Mouse (Mus musculus): ENCODE data around the gene Washc4. TPM values are rescaled to one million over a fixed set of nuclear protein-coding genes. Genes with fewer than 3 reads are reported as not detected.

The Washc4 gene
- polyA plus RNA-seq, 1 experiment: 4.0 TPM

DNA sequence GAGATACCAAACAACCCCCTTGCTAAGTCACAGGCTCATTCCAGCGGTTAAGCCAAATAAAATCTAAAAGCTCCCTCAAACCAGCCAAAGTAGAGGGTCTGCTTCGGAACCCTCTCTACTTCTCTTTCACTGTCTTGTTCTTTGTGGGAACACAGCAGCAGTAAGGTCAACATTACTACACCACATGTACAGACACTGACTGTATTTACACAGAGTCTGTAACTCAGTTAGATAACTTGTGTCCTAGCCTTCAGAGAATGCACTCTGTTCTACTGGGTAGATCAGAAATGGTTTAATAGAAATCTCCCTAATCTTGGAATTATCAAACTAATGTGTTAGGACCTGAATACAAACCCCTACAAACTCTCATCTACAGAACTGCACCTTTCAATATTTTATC, 92.6 kb downstream of the Washc4 start:
- Histone ChIP-seq H3K27me3 (replicated peaks; ENCODE audit: control insufficient read depth, insufficient read depth, low read length) (no peaks in the 10 kb centered on the region), H3K36me3 (ENCODE audit: control insufficient read depth, insufficient read depth, low read length) (no peaks in the 10 kb centered on the region), H3K4me3 (ENCODE audit: insufficient read depth, low read depth, low read length) (no peak overlapping the region), H3K27ac (ENCODE audit: insufficient read depth, low read depth, low read length) (no peak overlapping the region), H3K4me1 (ENCODE audit: control insufficient read depth, insufficient read depth, low read length) (0 out of 2 replicates have a peak, but pooled peaks cover 2% of the 10 kb centered on the region)
- WGBS: 96% methylated on average over 2 of the region's 2 CpGs
- no peak for DNase-seq
- TF ChIP-seq POLR2A (IDR thresholded peaks at IDR 0.05; ENCODE audit: low read depth, low read length): no peak
- no peak for TF ChIP-seq CTCF (conservative IDR thresholded peaks at IDR 0.05; ENCODE audit: insufficient read depth, insufficient read length, low read depth, low read length)

DNA sequence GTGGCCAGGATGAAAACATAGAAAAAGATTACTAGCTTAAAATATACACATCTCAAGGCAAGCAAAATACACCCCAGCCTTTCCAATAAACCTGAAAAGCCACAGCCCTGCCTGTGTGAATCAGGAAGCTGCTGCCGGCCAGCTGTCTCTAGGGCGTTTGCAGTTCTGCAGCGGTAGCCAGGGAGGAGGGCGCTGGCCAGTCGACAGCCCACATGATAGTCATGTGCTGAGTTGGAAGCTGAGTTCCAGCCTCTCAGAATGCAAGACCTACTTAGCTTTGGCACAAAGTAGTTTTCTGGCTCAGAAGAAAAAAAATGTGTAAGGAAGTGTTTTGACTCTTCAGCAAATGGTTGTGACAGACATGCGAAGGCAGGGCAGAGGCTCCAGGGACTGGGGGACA, 93.7 kb downstream of the Washc4 start:
- Histone ChIP-seq H3K36me3 (ENCODE audit: control insufficient read depth, insufficient read depth, low read length) (no peaks in the 10 kb centered on the region), H3K27ac (ENCODE audit: insufficient read depth, low read depth, low read length) (0 out of 2 replicates have a peak overlapping the region, but pooled peaks have one; percentile 56), H3K4me3 (ENCODE audit: insufficient read depth, low read depth, low read length) (no peak overlapping the region), H3K4me1 (ENCODE audit: control insufficient read depth, insufficient read depth, low read length) (0 out of 2 replicates have a peak, but pooled peaks cover 2% of the 10 kb centered on the region), H3K27me3 (replicated peaks; ENCODE audit: control insufficient read depth, insufficient read depth, low read length) (no peaks in the 10 kb centered on the region)
- peak; percentile 93 for DNase-seq
- 10% methylated on average over 6 of the region's 6 CpGs for WGBS
- TF ChIP-seq POLR2A (IDR thresholded peaks at IDR 0.05; ENCODE audit: low read depth, low read length) (no peak), CTCF (conservative IDR thresholded peaks at IDR 0.05; ENCODE audit: insufficient read depth, insufficient read length, low read depth, low read length) (0 out of 2 replicates have a peak, but pooled peaks have one; percentile 1)

DNA sequence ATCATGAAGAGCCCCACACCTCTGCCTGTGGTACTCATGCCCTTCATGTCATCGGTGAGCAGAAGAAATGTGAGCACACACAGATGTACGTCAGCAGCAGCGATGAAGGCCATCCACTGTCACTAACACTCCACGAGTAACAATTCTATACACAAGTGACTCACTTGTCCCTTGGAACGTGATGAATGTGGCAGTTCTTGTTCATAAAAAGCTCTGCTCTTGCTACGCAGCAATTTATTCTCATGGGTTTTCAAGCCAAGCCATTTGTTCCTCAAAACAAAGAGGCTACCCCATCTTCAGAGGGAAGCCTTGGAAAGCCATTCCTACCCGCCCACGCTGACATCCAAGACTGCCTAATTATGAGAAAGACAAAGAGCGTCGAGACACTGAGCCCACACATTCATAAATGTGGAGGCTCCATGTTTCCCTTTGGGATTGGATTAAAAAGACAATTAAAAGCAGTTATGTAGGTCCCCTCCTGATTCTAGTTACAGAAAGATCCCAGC, 96.4 kb downstream of the Washc4 start:
- no peak for TF ChIP-seq CTCF (conservative IDR thresholded peaks at IDR 0.05; ENCODE audit: insufficient read depth, insufficient read length, low read depth, low read length)
- no peak for TF ChIP-seq POLR2A (IDR thresholded peaks at IDR 0.05; ENCODE audit: low read depth, low read length)
- DNase-seq: no peak
- Histone ChIP-seq H3K36me3 (ENCODE audit: control insufficient read depth, insufficient read depth, low read length) (no peaks in the 10 kb centered on the region), H3K4me3 (ENCODE audit: insufficient read depth, low read depth, low read length) (no peak overlapping the region), H3K27me3 (replicated peaks; ENCODE audit: control insufficient read depth, insufficient read depth, low read length) (no peaks in the 10 kb centered on the region), H3K27ac (ENCODE audit: insufficient read depth, low read depth, low read length) (no peak overlapping the region), H3K4me1 (ENCODE audit: control insufficient read depth, insufficient read depth, low read length) (0 out of 2 replicates have a peak, but pooled peaks cover 2% of the 10 kb centered on the region)
- WGBS: 80% methylated on average over 10 of the region's 10 CpGs

DNA sequence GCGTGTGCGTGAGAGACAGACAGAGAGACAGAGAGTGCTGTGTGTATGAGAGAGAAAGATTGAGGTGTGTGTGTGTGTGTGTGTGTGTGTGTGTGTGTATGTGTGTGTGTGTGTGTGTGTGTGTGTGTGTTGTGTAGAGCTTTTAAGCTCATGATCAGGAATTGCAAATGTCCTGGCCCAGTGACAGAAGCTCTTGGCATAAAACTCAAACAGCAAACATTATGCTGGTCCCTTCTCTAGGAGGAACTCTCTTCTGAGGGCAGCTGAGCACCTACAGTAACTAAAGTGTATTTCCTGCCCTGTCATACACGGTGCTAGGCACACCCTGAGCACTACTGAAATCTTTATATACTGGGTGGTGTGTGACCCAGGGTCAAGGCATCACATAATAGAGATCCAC, 98.1 kb downstream of the Washc4 start:
- 78% methylated on average over 3 of the region's 3 CpGs for WGBS
- no peak for DNase-seq
- H3K4me3 ChIP-seq (ENCODE audit: insufficient read depth, low read depth, low read length): no peak overlapping the region
- H3K36me3 ChIP-seq (ENCODE audit: control insufficient read depth, insufficient read depth, low read length): no peaks in the 10 kb centered on the region
- H3K27me3 ChIP-seq (replicated peaks; ENCODE audit: control insufficient read depth, insufficient read depth, low read length): no peaks in the 10 kb centered on the region
- H3K27ac ChIP-seq (ENCODE audit: insufficient read depth, low read depth, low read length): no peak overlapping the region
- TF ChIP-seq CTCF (conservative IDR thresholded peaks at IDR 0.05; ENCODE audit: insufficient read depth, insufficient read length, low read depth, low read length): no peak
- TF ChIP-seq POLR2A (IDR thresholded peaks at IDR 0.05; ENCODE audit: low read depth, low read length): no peak
- 0 out of 2 replicates have a peak, but pooled peaks cover 2% of the 10 kb centered on the region for H3K4me1 ChIP-seq (ENCODE audit: control insufficient read depth, insufficient read depth, low read length)

DNA sequence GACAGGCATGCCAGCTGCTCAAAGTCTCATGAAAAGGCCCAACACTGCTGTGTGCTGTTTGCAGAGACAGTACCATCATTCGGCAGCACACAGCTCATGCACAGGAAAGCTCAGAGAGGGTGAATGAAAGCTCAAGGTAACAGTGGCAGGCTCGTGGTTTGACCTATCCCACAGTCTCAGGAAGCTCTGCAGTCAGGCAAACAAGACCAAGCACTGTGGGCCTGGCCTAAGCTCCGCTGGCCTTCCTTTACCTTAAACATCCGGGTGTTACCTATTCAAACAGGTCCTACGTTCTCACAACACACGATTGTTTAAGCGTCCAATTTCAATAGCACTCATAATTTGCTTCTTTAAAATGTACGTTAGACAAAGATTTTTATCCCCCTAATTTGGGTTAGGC, 100.6 kb downstream of the Washc4 start:
- TF ChIP-seq CTCF (conservative IDR thresholded peaks at IDR 0.05; ENCODE audit: insufficient read depth, insufficient read length, low read depth, low read length): no peak
- TF ChIP-seq POLR2A (IDR thresholded peaks at IDR 0.05; ENCODE audit: low read depth, low read length): no peak
- Histone ChIP-seq H3K27me3 (replicated peaks; ENCODE audit: control insufficient read depth, insufficient read depth, low read length) (no peaks in the 10 kb centered on the region), H3K4me1 (ENCODE audit: control insufficient read depth, insufficient read depth, low read length) (peaks cover 7% of the 10 kb centered on the region; the same call in 1 of the 2 replicates), H3K36me3 (ENCODE audit: control insufficient read depth, insufficient read depth, low read length) (no peaks in the 10 kb centered on the region), H3K27ac (ENCODE audit: insufficient read depth, low read depth, low read length) (no peak overlapping the region), H3K4me3 (ENCODE audit: insufficient read depth, low read depth, low read length) (no peak overlapping the region)
- WGBS: 89% methylated on average over 8 of the region's 8 CpGs
- DNase-seq: no peak

DNA sequence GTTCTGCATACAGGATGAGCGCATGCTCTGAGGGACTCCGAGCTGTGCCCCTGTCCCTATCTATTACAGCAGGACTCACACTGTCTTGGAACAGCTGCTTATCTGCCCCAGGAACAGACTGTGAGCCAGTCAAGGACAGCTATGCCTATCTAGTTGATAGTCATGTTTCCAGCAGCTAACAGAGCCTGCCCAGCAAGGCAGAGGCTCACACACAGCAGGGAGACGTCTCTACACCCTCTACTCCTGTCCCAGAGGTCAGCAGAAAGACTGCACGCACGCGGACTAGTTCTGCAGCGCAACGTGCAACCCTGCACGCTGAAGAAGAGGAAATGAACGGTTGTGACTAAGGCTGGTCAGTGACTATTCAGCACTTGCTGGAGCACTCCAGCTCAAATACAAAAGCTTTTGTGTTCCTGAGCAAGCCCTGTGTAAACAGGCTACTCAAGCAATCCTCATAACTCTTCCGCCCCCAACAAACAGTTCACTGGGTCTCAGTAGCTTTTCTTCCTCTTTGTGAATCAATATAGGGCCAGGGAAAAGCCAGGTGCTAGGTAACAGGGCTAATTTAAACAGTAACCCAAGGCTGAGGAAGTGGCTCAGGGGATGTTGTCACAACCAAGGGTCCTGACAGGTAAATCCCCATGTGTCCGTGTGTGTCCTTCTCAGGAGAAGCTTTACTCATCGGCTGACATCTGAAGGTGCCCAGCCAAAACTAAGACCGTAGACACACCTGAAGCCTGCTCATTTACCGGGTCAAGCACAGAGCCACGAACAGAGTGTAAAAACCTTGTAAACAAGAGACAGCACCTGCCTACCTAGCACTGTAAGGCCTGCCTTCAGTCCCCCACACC, 101.5 kb downstream of the Washc4 start:
- TF ChIP-seq CTCF (conservative IDR thresholded peaks at IDR 0.05; ENCODE audit: insufficient read depth, insufficient read length, low read depth, low read length): no peak
- TF ChIP-seq POLR2A (IDR thresholded peaks at IDR 0.05; ENCODE audit: low read depth, low read length): no peak
- H3K36me3 ChIP-seq (ENCODE audit: control insufficient read depth, insufficient read depth, low read length): no peaks in the 10 kb centered on the region
- no peaks in the 10 kb centered on the region for H3K27me3 ChIP-seq (replicated peaks; ENCODE audit: control insufficient read depth, insufficient read depth, low read length)
- peaks cover 7% of the 10 kb centered on the region; the same call in 1 of the 2 replicates for H3K4me1 ChIP-seq (ENCODE audit: control insufficient read depth, insufficient read depth, low read length)
- H3K4me3 ChIP-seq (ENCODE audit: insufficient read depth, low read depth, low read length): no peak overlapping the region
- DNase-seq: no peak
- 69% methylated on average over 16 of the region's 16 CpGs for WGBS
- no peak overlapping the region for H3K27ac ChIP-seq (ENCODE audit: insufficient read depth, low read depth, low read length)

DNA sequence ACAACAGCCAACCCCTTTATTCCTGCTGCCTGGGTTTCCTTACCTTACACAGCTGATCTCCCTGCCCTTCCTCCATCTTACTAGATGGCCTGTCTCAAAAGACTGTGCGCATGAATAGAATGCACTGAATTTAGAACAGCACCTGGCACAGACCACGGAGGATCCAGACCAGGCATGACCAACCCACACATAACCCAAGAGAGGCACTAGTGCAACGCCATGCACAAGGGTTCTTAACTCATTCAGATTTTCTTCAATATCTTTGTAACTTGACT, 102.1 kb downstream of the Washc4 start:
- H3K27ac ChIP-seq (ENCODE audit: insufficient read depth, low read depth, low read length): no peak overlapping the region
- peaks cover 7% of the 10 kb centered on the region; the same call in 1 of the 2 replicates for H3K4me1 ChIP-seq (ENCODE audit: control insufficient read depth, insufficient read depth, low read length)
- 83% methylated on average over 3 of the region's 3 CpGs for WGBS
- no peaks in the 10 kb centered on the region for H3K36me3 ChIP-seq (ENCODE audit: control insufficient read depth, insufficient read depth, low read length)
- DNase-seq: no peak
- no peak overlapping the region for H3K4me3 ChIP-seq (ENCODE audit: insufficient read depth, low read depth, low read length)
- no peak for TF ChIP-seq CTCF (conservative IDR thresholded peaks at IDR 0.05; ENCODE audit: insufficient read depth, insufficient read length, low read depth, low read length)
- no peak for TF ChIP-seq POLR2A (IDR thresholded peaks at IDR 0.05; ENCODE audit: low read depth, low read length)
- no peaks in the 10 kb centered on the region for H3K27me3 ChIP-seq (replicated peaks; ENCODE audit: control insufficient read depth, insufficient read depth, low read length)

Other genes starting within 250 kb of the Washc4 start
- gene Slc41a2, start 205.9 kb upstream of the Washc4 start, polyA plus RNA-seq (2012; rRNA removed): 6.4 and 7.1 TPM in 2 replicates
- 0.37 and 0.41 TPM in 2 replicates for gene D10Wsu102e, start 183.5 kb upstream of the Washc4 start, polyA plus RNA-seq (2012; rRNA removed)
- 0.87 and 1.1 TPM in 2 replicates for gene Aldh1l2, start 9.6 kb upstream of the Washc4 start, polyA plus RNA-seq (2012; rRNA removed)
- 17.7 and 18.7 TPM in 2 replicates for gene Appl2, start 105.0 kb downstream of the Washc4 start, polyA plus RNA-seq (2012; rRNA removed)
- 1.2 and 1.3 TPM in 2 replicates for gene 1500009L16Rik, start 179.1 kb downstream of the Washc4 start, polyA plus RNA-seq (2012; rRNA removed)